Mouse (Mus musculus) erythroblast, embryonic 14.5 days (primary cell): ENCODE measurements around the gene Oxtr.

Source experiments
- GATA1 ChIP-seq: IDR thresholded peaks from 2 replicates; pipeline ENCODE4 v1.6.1; 2012; ENCODE audit warnings: low read length, inconsistent platforms, mixed read lengths
- TAL1 ChIP-seq: IDR thresholded peaks from 3 replicates; pipeline ENCODE4 v1.6.1; 2012; ENCODE audit warnings: low read length, inconsistent platforms, mixed read lengths

DNA sequence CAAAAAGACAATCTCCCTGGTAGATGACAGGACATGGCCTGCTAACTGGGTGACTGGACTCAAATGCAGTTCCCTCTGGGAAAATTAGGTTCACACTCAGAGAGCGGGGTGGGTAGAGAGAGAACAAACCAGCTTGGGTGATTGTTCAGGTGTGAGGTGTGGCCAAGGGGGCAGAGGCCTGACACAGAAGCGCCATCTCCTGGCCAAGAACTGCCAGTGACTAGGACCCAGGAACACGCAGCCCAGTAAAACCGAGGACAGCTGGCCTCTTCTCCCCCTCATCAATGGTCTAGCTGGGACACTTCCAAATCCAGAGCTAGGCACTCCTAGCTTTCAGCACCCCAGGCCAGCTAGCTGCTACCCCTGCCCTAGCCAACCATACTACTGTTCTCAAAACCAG is 5.4 kb downstream of the Oxtr start:
- TF ChIP-seq GATA1, result no peak
- TF ChIP-seq TAL1, result no peak
